Mouse (Mus musculus): Measurements from ENCODE around the gene Baiap2l1.
A peak's percentile ranks its signal among the peaks of the same experiment; 100 is the strongest.

Gene Baiap2l1

GRCm38 (mm10) chr5:144258131-144258611 lies 99.7 kb downstream of the Baiap2l1 start:
- peak; percentile 56 for DNase-seq (ENCODE audit: low read depth, low spot score)

- DNase-seq (ENCODE audit: low read depth, low spot score) = peak; percentile 15
Measured at GRCm38 (mm10) chr5:144257451-144258110, 100.3 kb downstream of the Baiap2l1 start.

GRCm38 (mm10) chr5:144256888-144257287 lies 101.0 kb downstream of the Baiap2l1 start:
- no peak for DNase-seq (ENCODE audit: low read depth, low spot score)

GRCm38 (mm10) chr5:144256541-144256870 lies 101.4 kb downstream of the Baiap2l1 start:
- no peak for DNase-seq (ENCODE audit: low read depth, low spot score)

- peak; percentile 76 for DNase-seq (ENCODE audit: low read depth, low spot score)
Measured at GRCm38 (mm10) chr5:144255632-144256540, 102.0 kb downstream of the Baiap2l1 start.

- peak; percentile 83 for DNase-seq (ENCODE audit: low read depth, low spot score)
Measured at GRCm38 (mm10) chr5:144254811-144255631, 102.9 kb downstream of the Baiap2l1 start.

GRCm38 (mm10) chr5:144254122-144254810 lies 103.6 kb downstream of the Baiap2l1 start:
- no peak for DNase-seq (ENCODE audit: low read depth, low spot score)

GRCm38 (mm10) chr5:144253212-144253611 lies 104.7 kb downstream of the Baiap2l1 start:
- DNase-seq (ENCODE audit: low read depth, low spot score) = no peak

- no peak for DNase-seq (ENCODE audit: low read depth, low spot score)
Measured at GRCm38 (mm10) chr5:144251876-144252577, 105.9 kb downstream of the Baiap2l1 start.

- DNase-seq (ENCODE audit: low read depth, low spot score) = peak; percentile 26
Measured at GRCm38 (mm10) chr5:144249871-144250270, 108.0 kb downstream of the Baiap2l1 start.

- DNase-seq (ENCODE audit: low read depth, low spot score) = no peak
Measured at GRCm38 (mm10) chr5:144247906-144248585, 109.9 kb downstream of the Baiap2l1 start.

GRCm38 (mm10) chr5:144247307-144247706 lies 110.6 kb downstream of the Baiap2l1 start:
- no peak for DNase-seq (ENCODE audit: low read depth, low spot score)

GRCm38 (mm10) chr5:144246669-144247068 lies 111.2 kb downstream of the Baiap2l1 start:
- no peak for DNase-seq (ENCODE audit: low read depth, low spot score)

- no peak for DNase-seq (ENCODE audit: low read depth, low spot score)
Measured at GRCm38 (mm10) chr5:144245592-144245991, 112.3 kb downstream of the Baiap2l1 start.

- DNase-seq (ENCODE audit: low read depth, low spot score) = no peak
Measured at GRCm38 (mm10) chr5:144243901-144244487, 113.9 kb downstream of the Baiap2l1 start, which contains the start of gene Bri3. Gene Bri3 (plus strand): TSS chr5:144244437.

GRCm38 (mm10) chr5:144238969-144239368 lies 118.9 kb downstream of the Baiap2l1 start:
- no peak for DNase-seq (ENCODE audit: low read depth, low spot score)

GRCm38 (mm10) chr5:144234714-144235113 lies 123.2 kb downstream of the Baiap2l1 start:
- DNase-seq (ENCODE audit: low read depth, low spot score) = no peak

- DNase-seq (ENCODE audit: low read depth, low spot score) = no peak
Measured at GRCm38 (mm10) chr5:144234222-144234621, 123.7 kb downstream of the Baiap2l1 start.

GRCm38 (mm10) chr5:144232531-144232930 lies 125.4 kb downstream of the Baiap2l1 start:
- DNase-seq (ENCODE audit: low read depth, low spot score) = no peak
